Mouse (Mus musculus) CD4-positive naive resting alpha-beta T cell, adult 57 days (primary cell): Measurements from ENCODE around the gene Papolb. TPM values are rescaled to one million over a fixed set of nuclear protein-coding genes. Genes with fewer than 3 reads are reported as not detected.

ENCODE experiments used
- total RNA-seq: library from RNA; stranded (reverse); gene quantifications from one replicate; pipeline ENCODE4 v1.2.4, GENCODE M21; 2023

The Papolb gene
- total RNA-seq: not detected

DNA sequence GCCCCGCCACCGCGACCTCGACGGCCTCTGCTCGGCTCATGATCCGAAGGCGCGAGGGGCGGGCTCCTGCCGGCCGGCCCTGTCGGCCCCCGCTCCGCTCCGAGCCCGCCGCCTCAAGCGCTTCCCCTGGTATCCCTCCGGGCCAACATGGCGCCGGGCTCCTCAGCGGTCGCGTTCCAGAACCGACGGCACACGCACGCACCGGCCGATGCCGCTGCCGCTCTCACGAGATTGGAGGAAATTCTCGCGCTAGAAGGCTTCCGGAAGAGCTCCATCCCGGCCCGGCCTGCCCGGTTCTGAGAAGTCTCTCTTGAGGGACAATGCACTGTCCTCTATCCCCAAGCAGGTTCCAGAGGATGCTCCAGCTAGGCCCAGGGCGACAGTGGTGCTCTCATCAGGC lies at the start of gene Papolb:
TSS of gene Papolb (minus strand) at position 162 of the 400 bp plus-strand sequence.

DNA sequence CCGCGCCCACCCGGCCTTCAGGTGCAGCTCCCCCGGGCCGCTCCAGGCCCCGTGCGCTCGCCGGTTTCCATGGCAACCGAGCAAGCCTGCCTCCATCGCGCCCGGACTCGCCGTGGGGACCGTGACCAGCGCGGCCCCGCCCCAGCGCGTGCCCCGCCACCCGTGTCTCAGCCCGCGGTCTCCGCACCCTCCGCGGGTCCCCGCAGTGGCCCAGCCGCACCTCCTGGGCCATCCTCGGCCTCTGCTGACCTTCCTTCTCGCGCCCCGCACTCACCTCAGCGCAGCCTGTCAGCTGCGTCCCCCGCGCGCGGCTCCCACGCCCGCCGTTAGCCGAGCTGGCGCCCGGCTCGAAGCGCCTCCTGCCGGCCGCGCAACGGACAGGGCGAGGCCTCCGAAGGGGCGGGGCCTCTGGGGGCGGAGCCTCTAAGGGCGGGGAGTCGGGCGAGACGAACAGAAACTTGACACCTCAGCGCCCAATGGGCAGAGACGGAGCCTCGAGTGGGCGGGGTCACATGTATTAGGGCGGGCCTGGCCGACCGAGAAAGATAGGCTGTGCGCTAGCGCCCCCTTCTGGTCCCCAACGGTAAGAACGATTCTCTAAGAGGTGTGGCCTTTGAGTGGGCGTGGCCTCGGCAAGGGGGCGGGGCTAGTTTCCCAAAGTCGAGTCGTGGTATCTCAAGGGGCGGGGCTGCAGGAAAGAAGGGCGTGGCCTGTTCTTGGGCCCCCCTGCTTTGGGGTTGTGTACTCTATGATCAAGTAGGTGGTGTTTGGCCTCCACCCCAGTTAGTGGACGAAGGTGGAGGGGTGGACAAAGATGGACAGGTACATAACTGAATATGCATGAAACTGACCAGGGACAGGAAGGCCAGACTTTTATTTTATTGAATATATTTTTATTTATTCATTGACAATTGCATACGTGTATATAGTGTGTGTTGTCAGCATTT lies 21.1 kb upstream of the Papolb start, which contains the start of gene Radil:
TSS of gene Radil (minus strand) at position 393 of the 947 bp plus-strand sequence.

Other genes with a start within 250 kb of the Papolb start
- 109 TPM for gene Foxk1, start 128.6 kb downstream of the Papolb start, total RNA-seq
- 51.3 TPM for gene Ap5z1, start 66.1 kb downstream of the Papolb start, total RNA-seq
- not detected for gene Radil, start 21.0 kb upstream of the Papolb start, total RNA-seq
- gene Mmd2, start 78.7 kb upstream of the Papolb start, total RNA-seq: not detected
- gene Wipi2, start 97.6 kb upstream of the Papolb start, total RNA-seq: 63.5 TPM
- gene Slc29a4, start 162.4 kb upstream of the Papolb start, total RNA-seq: 0.21 TPM